Mouse (Mus musculus) kidney, adult 2 months (tissue): ENCODE measurements around the gene Mecom.

Experiments
- CTCF ChIP-seq: fragments of 200-500 bp; conservative IDR thresholded peaks from 2 replicates; pipeline ENCODE4 v1.5.1; 2011; ENCODE audit warnings: low read depth, mild to moderate bottlenecking, control low read depth, low read length, moderate library complexity, mixed read lengths; ENCODE audit not compliant: insufficient read depth, insufficient read length
- POLR2A ChIP-seq: fragments of 200-500 bp; IDR thresholded peaks from one replicate; pipeline ENCODE4 v1.6.1; 2011; ENCODE audit warnings: low read depth, low read length, control low read depth

GRCm38 (mm10) chr3:30198227-30198626, 349.6 kb downstream of the Mecom start:
- TF ChIP-seq CTCF (no peak), POLR2A (no peak)
